Mouse (Mus musculus): Measurements from ENCODE around the gene P2rx1.

DNA sequence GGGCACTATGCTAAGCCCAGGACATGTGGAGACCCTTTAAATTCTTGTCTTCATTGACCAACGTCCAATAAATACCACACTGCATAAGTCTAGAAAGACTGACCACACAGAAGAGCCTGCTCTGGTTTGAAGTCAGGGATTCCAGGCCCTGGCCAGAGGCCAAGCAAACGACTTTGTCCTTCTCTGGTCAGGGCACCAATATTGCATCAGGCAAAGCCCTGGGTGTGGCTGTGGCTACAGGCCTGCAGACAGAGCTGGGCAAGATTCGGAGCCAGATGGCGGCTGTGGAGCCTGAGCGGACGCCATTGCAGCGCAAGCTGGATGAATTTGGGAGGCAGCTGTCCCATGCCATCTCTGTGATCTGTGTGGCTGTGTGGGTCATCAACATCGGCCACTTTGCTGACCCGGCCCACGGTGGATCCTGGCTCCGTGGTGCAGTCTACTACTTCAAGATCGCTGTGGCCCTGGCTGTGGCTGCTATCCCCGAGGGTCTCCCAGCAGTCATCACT, 23.9 kb upstream of the P2rx1 start:
- no peak for TF ChIP-seq CTCF (IDR thresholded peaks at IDR 0.05; ENCODE audit: borderline replicate concordance, extremely low read depth, insufficient read depth, insufficient read length)
- no peak for TF ChIP-seq POLR2A (IDR thresholded peaks at IDR 0.05; ENCODE audit: borderline replicate concordance, extremely low read depth, insufficient read depth, insufficient read length, poor library complexity, severe bottlenecking)
